Mouse (Mus musculus) heart, adult 8-10 months (tissue): ENCODE data around the gene 2210016L21Rik. TPM values are rescaled to one million over a fixed set of nuclear protein-coding genes. Genes with fewer than 3 reads are reported as not detected.

Experiments
- DNase-seq: peaks from one replicate; pipeline ENCODE4 v3.0.0; 2022; ENCODE audit warnings: low spot score
- total RNA-seq, 4 experiments: library from RNA; stranded (reverse); gene quantifications; 2 replicates each; pipeline ENCODE4 v1.2.4; 2022

2210016L21Rik gene
- total RNA-seq, 4 experiments from 2014 or later = 20.5 to 31.0 (median 28.6) TPM

GRCm38 (mm10) chr5:114978888-114979249, 36.9 kb downstream of the 2210016L21Rik start:
- no peak for DNase-seq

- peak; percentile 82 for DNase-seq
Measured at GRCm38 (mm10) chr5:114979250-114980121, 37.5 kb downstream of the 2210016L21Rik start.

DNA sequence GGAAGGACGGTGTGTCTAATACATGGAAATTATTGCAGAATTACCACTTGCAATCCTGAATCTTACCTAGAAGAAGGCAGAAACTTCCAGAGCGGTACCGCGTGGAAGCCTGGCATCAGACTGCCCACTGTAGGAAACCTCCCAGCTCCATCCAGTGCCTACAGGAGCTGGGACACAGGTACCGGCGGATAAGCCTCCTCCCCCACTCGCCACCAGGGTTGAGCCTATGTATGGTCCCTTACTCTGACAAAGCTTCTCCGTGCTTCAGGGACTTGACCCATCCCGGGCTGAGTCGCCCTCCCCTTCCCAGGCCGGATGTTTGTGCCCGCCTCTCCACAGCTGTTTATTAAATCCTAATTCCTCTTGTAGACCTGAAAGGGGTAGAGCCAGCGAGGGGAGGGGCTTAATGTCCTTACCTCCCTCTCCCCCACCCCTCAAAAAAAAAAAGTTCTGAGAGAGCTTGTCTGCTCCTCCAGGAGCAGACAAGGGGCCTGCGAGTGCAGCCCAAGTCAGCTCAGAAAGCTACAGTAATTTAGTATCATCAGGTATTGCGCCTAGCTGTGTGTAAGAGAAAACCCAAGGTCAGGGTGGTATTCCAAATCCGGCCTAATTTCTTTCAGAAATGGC, 38.3 kb downstream of the 2210016L21Rik start:
- peak; percentile 21 for DNase-seq

DNA sequence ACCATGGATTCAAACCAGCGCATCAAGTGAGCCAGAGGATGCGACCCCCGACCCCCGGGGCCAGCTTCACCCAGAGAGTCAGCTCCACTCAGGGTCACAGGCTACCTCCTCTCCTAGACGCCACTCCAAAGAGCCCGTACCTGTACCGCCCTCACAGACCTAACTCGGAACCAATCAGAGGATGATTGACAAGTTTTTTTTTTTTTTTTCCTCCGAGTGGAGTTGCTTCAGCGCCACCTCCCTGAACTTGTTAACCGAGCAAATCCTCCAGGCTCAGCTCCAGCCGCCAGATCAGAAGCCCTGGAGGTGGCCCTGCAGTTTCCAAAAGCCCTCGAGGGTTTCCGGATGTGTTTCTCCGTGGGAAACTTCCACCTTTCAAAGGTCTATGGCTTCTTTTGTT, 40.0 kb downstream of the 2210016L21Rik start:
- no peak for DNase-seq

- DNase-seq = no peak
Measured at GRCm38 (mm10) chr5:114985074-114985473, 43.1 kb downstream of the 2210016L21Rik start.

DNA sequence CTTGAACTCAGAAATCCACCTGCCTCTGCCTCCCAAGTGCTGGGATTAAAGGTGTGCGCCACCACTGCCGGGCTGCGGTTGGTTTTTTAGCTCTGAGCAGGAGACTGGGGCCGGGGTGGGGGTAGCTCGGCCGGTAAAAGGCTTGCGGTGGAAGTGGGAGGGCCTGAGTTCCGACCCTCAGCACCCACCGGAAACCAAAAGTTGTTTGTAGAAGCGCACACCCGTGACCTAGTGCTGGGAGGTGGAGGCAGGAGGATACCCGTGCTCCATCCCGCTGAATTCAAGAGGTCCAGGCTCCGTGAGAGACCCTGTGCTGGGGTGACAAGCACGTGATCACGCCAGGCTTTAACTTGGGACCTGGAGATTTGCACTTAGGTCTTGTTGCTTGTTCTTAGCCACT, 54.5 kb downstream of the 2210016L21Rik start:
- no peak for DNase-seq

DNA sequence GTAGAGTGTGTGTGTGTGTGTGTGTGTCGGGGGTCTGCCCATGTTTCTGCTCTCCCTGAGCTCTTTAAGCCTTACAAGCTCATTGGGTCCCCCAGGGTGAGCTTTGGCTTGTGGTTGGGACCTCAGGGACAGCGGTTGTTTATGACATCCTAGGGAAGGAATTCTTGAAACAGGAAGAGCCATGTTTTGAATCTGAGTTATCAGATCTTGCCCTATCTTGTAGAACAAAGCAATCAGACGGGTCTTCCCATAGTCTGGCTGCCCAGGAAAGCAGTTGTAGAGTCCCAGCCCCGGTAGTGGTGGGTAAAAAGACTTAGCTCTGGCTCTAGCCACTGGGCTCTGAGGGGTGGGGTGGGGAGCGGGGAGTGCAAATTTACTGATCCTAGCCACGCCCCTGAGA, 55.4 kb downstream of the 2210016L21Rik start:
- DNase-seq = no peak

Other genes starting within 250 kb of the 2210016L21Rik start
- gene Tchp, start 234.4 kb upstream of the 2210016L21Rik start, total RNA-seq = 1 to 10 TPM; 4.2 to 5.0 (median 4.9) TPM
- gene Ankrd13a, start 167.5 kb upstream of the 2210016L21Rik start, total RNA-seq = 10 to 100 TPM; 28.0 to 34.3 (median 30.1) TPM
- 10 to 100 TPM; 27.9 to 34.6 (median 30.5) TPM for gene Git2, start 166.6 kb upstream of the 2210016L21Rik start, total RNA-seq
- gene 1500011B03Rik, start 118.7 kb upstream of the 2210016L21Rik start, total RNA-seq = 1 to 10 TPM; 3.6 to 6.3 (median 4.7) TPM
- not detected for gene 4930519G04Rik, start 88.5 kb upstream of the 2210016L21Rik start, total RNA-seq
- gene Gm9936, start 83.5 kb upstream of the 2210016L21Rik start, total RNA-seq = not detected
- gene Oasl2, start 45.2 kb upstream of the 2210016L21Rik start, total RNA-seq = 1 to 10 TPM; 3.5 to 4.6 (median 4.3) TPM
- gene Oasl1, start 18.9 kb upstream of the 2210016L21Rik start, total RNA-seq = under 1 TPM; 0.44 to 0.72 (median 0.59) TPM
- gene Hnf1a, start 28.9 kb downstream of the 2210016L21Rik start, total RNA-seq = not detected
- gene Sppl3, start 69.0 kb downstream of the 2210016L21Rik start, total RNA-seq = 10 to 100 TPM; 26.3 to 31.9 (median 29.0) TPM
- gene Gm10401, start 156.1 kb downstream of the 2210016L21Rik start, total RNA-seq = not detected
- 100 to 1,000 TPM; 225 to 279 (median 244) TPM for gene Acads, start 177.2 kb downstream of the 2210016L21Rik start, total RNA-seq
- 10 to 100 TPM; 11.8 to 18.5 (median 14.5) TPM for gene Unc119b, start 192.8 kb downstream of the 2210016L21Rik start, total RNA-seq
- gene Mlec, start 216.0 kb downstream of the 2210016L21Rik start, total RNA-seq = 10 to 100 TPM; 75.2 to 88.5 (median 78.8) TPM